Mouse (Mus musculus) hindbrain, embryonic 13.5 days (tissue): ENCODE results near the gene Dppa3. TPM values are rescaled to one million over a fixed set of nuclear protein-coding genes. Genes with fewer than 3 reads are reported as not detected.

Source experiments
- polyA plus RNA-seq: library from polyadenylated mRNA; unstranded; fragments of >200 nt; fragmentation: Nextera tagmentation; extraction: Ambion mirVana; gene quantifications from 2 replicates; pipeline ENCODE4 v1.2.1, GENCODE M21; 2015

Dppa3 gene
- polyA plus RNA-seq, 1 experiment from 2014 or later: not detected

Other genes with a start within 250 kb of the Dppa3 start
- 102 and 103 TPM in 2 replicates for gene Rimklb, start 127.6 kb upstream of the Dppa3 start, polyA plus RNA-seq
- 1.7 and 1.9 TPM in 2 replicates for gene Mfap5, start 120.6 kb upstream of the Dppa3 start, polyA plus RNA-seq
- gene Aicda, start 72.6 kb upstream of the Dppa3 start, polyA plus RNA-seq: 0.71 and 1.1 TPM in 2 replicates
- gene Apobec1, start 24.0 kb upstream of the Dppa3 start, polyA plus RNA-seq: 1.5 and 2.5 TPM in 2 replicates
- gene Gdf3, start 16.3 kb upstream of the Dppa3 start, polyA plus RNA-seq: 0.08 TPM in 1 of 2 replicates, not detected in the other
- gene Nanog, start 81.1 kb downstream of the Dppa3 start, polyA plus RNA-seq: 0.21 and 0.22 TPM in 2 replicates
- 21.1 and 22.7 TPM in 2 replicates for gene Slc2a3, start 175.2 kb downstream of the Dppa3 start, polyA plus RNA-seq
- gene Foxj2, start 193.5 kb downstream of the Dppa3 start, polyA plus RNA-seq: 6.0 and 6.2 TPM in 2 replicates
- 1.7 TPM in 2 replicates for gene C3ar1, start 229.8 kb downstream of the Dppa3 start, polyA plus RNA-seq
- 121 and 130 TPM in 2 replicates for gene Necap1, start 248.1 kb downstream of the Dppa3 start, polyA plus RNA-seq